Mouse (Mus musculus): ENCODE results near the gene Foxi1. TPM values are rescaled to one million over a fixed set of nuclear protein-coding genes. Genes with fewer than 3 reads are reported as not detected.

The Foxi1 gene
- total and polyA plus RNA-seq, 3 experiments = not detected

- H3K4me2 ChIP-seq (ENCODE audit: insufficient read depth, low read depth, poor library complexity, severe bottlenecking) = no peak overlapping the region
- TF ChIP-seq TBP (conservative IDR thresholded peaks at IDR 0.05; ENCODE audit: low read depth, low read length) = no peak
- TF ChIP-seq TCF12 (IDR thresholded peaks at IDR 0.05; ENCODE audit: low read depth, low read length) = no peak
- TF ChIP-seq PAX5 (IDR thresholded peaks at IDR 0.05; ENCODE audit: low read length) = no peak
- TF ChIP-seq RAD21 (IDR thresholded peaks at IDR 0.05; ENCODE audit: low read depth, low read length) = peak; percentile 46
- peak; percentile 77 to 95 for TF ChIP-seq CTCF (conservative IDR thresholded peaks at IDR 0.05 in 1 of 2, IDR thresholded peaks at IDR 0.05 in 1 of 2; ENCODE audit: low read depth in 2 of 2, low read length in 2 of 2)
- peak; percentile 45 for TF ChIP-seq SMC3 (IDR thresholded peaks at IDR 0.05; ENCODE audit: low read depth, low read length)
- no peak for TF ChIP-seq CHD2 (IDR thresholded peaks at IDR 0.05; ENCODE audit: low read length)
- peaks cover 67 to 96% of the 10 kb centered on the region in 2 experiments for H3K36me3 ChIP-seq (replicated peaks in 1 of 2; ENCODE audit: control insufficient read depth in 1 of 2, insufficient read depth in 1 of 2, low read length in 1 of 2)
- dilution Hi-C loops (cut with MboI; ENCODE audit: extremely low pct_ligation_motif_present, extremely low pct_unique_long_range_greater_than_20kb, low sequenced_read_pairs) (no loop called here), in situ Hi-C loops (cut with MboI; ENCODE audit: low pct_ligation_motif_present, low pct_unique_long_range_greater_than_20kb, low sequenced_read_pairs) (loop anchor here (25.0 kb wide), 1 partner anchor 583 kb away; no protein-coding TSS in a partner anchor)
- no peak overlapping the region for H3K27ac ChIP-seq (ENCODE audit: insufficient read depth, low read depth)
- no peaks in the 10 kb centered on the region for H3K4me1 ChIP-seq (ENCODE audit: control insufficient read depth in 1 of 2, insufficient read depth in 2 of 2)
- no peaks in the 10 kb centered on the region for H3K9me3 ChIP-seq (replicated peaks; ENCODE audit: low read length)
- no peak overlapping the region for H3K4me3 ChIP-seq (replicated peaks in 1 of 3; ENCODE audit: low read depth in 2 of 3, low read length in 2 of 3, poor library complexity in 1 of 3)
- no peaks in the 10 kb centered on the region for H3K79me2 ChIP-seq (replicated peaks; ENCODE audit: control insufficient read depth, extremely low read depth, insufficient read depth, poor library complexity, severe bottlenecking)
- H3K9ac ChIP-seq (ENCODE audit: insufficient read depth, low read depth) = no peak overlapping the region
- peak; percentile 64 for DNase-seq (ENCODE audit: extremely low read depth)
- H3K27me3 ChIP-seq (replicated peaks) = no peaks in the 10 kb centered on the region
These were observed 21.0 kb upstream of the Foxi1 start for GRCm38 (mm10) chr11:34228758-34229364.

GRCm38 (mm10) chr11:34227180-34227579 lies 19.3 kb upstream of the Foxi1 start:
- Histone ChIP-seq H3K27ac (ENCODE audit: insufficient read depth, low read depth) (no peak overlapping the region), H3K4me2 (ENCODE audit: insufficient read depth, low read depth, poor library complexity, severe bottlenecking) (no peak overlapping the region), H3K4me3 (replicated peaks in 1 of 3; ENCODE audit: low read depth in 2 of 3, low read length in 2 of 3, poor library complexity in 1 of 3) (no peak overlapping the region), H3K36me3 (replicated peaks in 1 of 2; ENCODE audit: control insufficient read depth in 1 of 2, insufficient read depth in 1 of 2, low read length in 1 of 2) (peaks cover 55 to 82% of the 10 kb centered on the region in 2 experiments), H3K4me1 (ENCODE audit: control insufficient read depth in 1 of 2, insufficient read depth in 2 of 2) (no peaks in the 10 kb centered on the region), H3K9me3 (replicated peaks; ENCODE audit: low read length) (no peaks in the 10 kb centered on the region), H3K79me2 (replicated peaks; ENCODE audit: control insufficient read depth, extremely low read depth, insufficient read depth, poor library complexity, severe bottlenecking) (no peaks in the 10 kb centered on the region), H3K27me3 (replicated peaks) (no peaks in the 10 kb centered on the region), H3K9ac (ENCODE audit: insufficient read depth, low read depth) (no peak overlapping the region)
- in situ Hi-C loops (cut with MboI; ENCODE audit: low pct_ligation_motif_present, low pct_unique_long_range_greater_than_20kb, low sequenced_read_pairs) = loop anchor here (25.0 kb wide), 1 partner anchor 585 kb away; no protein-coding TSS in a partner anchor
- peak; percentile 34 for DNase-seq (ENCODE audit: extremely low read depth)
- dilution Hi-C loops (cut with MboI; ENCODE audit: extremely low pct_ligation_motif_present, extremely low pct_unique_long_range_greater_than_20kb, low sequenced_read_pairs) = no loop called here
- TF ChIP-seq BHLHE40 (IDR thresholded peaks at IDR 0.05; ENCODE audit: low read depth, low read length) = no peak
- TF ChIP-seq MYC (IDR thresholded peaks at IDR 0.05; ENCODE audit: low read depth, low read length) = no peak
- no peak for TF ChIP-seq POLR2AphosphoS2 (IDR thresholded peaks at IDR 0.05; ENCODE audit: low read depth, low read length)
- TF ChIP-seq CTCF (conservative IDR thresholded peaks at IDR 0.05 in 1 of 2, IDR thresholded peaks at IDR 0.05 in 1 of 2; ENCODE audit: low read depth in 2 of 2, low read length in 2 of 2) = peak; percentile 77 to 89
- no peak for TF ChIP-seq E2F4 (IDR thresholded peaks at IDR 0.05; ENCODE audit: insufficient replicate concordance, low read depth, low read length)
- TF ChIP-seq RAD21 (IDR thresholded peaks at IDR 0.05; ENCODE audit: low read depth, low read length) = peak; percentile 52
- TF ChIP-seq UBTF (IDR thresholded peaks at IDR 0.05; ENCODE audit: low read depth, low read length) = no peak
- TF ChIP-seq ZKSCAN1 (IDR thresholded peaks at IDR 0.05; ENCODE audit: borderline replicate concordance, low read depth, low read length) = no peak
- no peak for TF ChIP-seq KAT2A (IDR thresholded peaks at IDR 0.05; ENCODE audit: insufficient replicate concordance, low read length)
- no peak for TF ChIP-seq ELF1 (IDR thresholded peaks at IDR 0.05; ENCODE audit: low read depth, low read length)
- no peak for TF ChIP-seq MEF2A (IDR thresholded peaks at IDR 0.05; ENCODE audit: borderline replicate concordance, low read depth, low read length)
- TF ChIP-seq ZNF384 (IDR thresholded peaks at IDR 0.05; ENCODE audit: low read depth, low read length) = no peak
- no peak for TF ChIP-seq ZC3H11A (IDR thresholded peaks at IDR 0.05; ENCODE audit: low read depth, low read length)
- TF ChIP-seq SIN3A (IDR thresholded peaks at IDR 0.05; ENCODE audit: low read length) = no peak
- TF ChIP-seq SMC3 (IDR thresholded peaks at IDR 0.05; ENCODE audit: low read depth, low read length) = peak; percentile 54
- no peak for TF ChIP-seq RCOR1 (conservative IDR thresholded peaks at IDR 0.05; ENCODE audit: low read depth, low read length)
- no peak for TF ChIP-seq CHD2 (IDR thresholded peaks at IDR 0.05; ENCODE audit: low read length)
- no peak for TF ChIP-seq NRF1 (IDR thresholded peaks at IDR 0.05; ENCODE audit: low read depth, low read length)
- no peak for TF ChIP-seq TBP (conservative IDR thresholded peaks at IDR 0.05; ENCODE audit: low read depth, low read length)
- 0 out of 2 replicates have a peak, but pooled peaks have one; percentile 51 for TF ChIP-seq MAFK (IDR thresholded peaks at IDR 0.05; ENCODE audit: insufficient replicate concordance, low read length)
- TF ChIP-seq CHD1 (IDR thresholded peaks at IDR 0.05; ENCODE audit: low read depth, low read length) = no peak
- no peak for TF ChIP-seq HCFC1 (IDR thresholded peaks at IDR 0.05; ENCODE audit: low read depth, low read length)
- no peak for TF ChIP-seq IRF4 (IDR thresholded peaks at IDR 0.05; ENCODE audit: low read depth, low read length)
- no peak for TF ChIP-seq ETS1 (conservative IDR thresholded peaks at IDR 0.05; ENCODE audit: low read depth, low read length)
- TF ChIP-seq PAX5 (IDR thresholded peaks at IDR 0.05; ENCODE audit: low read length) = no peak
- TF ChIP-seq MAZ (IDR thresholded peaks at IDR 0.05; ENCODE audit: low read depth, low read length) = no peak
- TF ChIP-seq POLR2A (IDR thresholded peaks at IDR 0.05; ENCODE audit: low read depth, low read length) = no peak
- TF ChIP-seq MXI1 (IDR thresholded peaks at IDR 0.05; ENCODE audit: low read depth, low read length) = no peak
- no peak for TF ChIP-seq TCF12 (IDR thresholded peaks at IDR 0.05; ENCODE audit: low read depth, low read length)
- no peak for TF ChIP-seq JUN (IDR thresholded peaks at IDR 0.05; ENCODE audit: insufficient read depth, low read depth, low read length)
- no peak for TF ChIP-seq ZMIZ1 (IDR thresholded peaks at IDR 0.05; ENCODE audit: low read depth, low read length)
